Mouse (Mus musculus): Measurements from ENCODE around the gene Cdc34. TPM values are rescaled to one million over a fixed set of nuclear protein-coding genes. Genes with fewer than 3 reads are reported as not detected.

Cdc34 gene
- total and polyA plus RNA-seq, 2 experiments from 2014 or later, result 72.5 to 99.4 TPM

- Histone ChIP-seq H3K27ac (ENCODE audit: low read depth, low read length) (no peak overlapping the region), H3K9ac (replicated peaks; ENCODE audit: low read length, poor library complexity, severe bottlenecking) (no peak overlapping the region), H3K27me3 (ENCODE audit: insufficient read depth, low read length) (no peaks in the 10 kb centered on the region), H3K36me3 (ENCODE audit: insufficient read depth, low read length) (no peaks in the 10 kb centered on the region), H3K4me1 (ENCODE audit: insufficient read depth, low read length) (peaks cover 7% of the 10 kb centered on the region; the same call in 1 of the 2 replicates), H3K4me2 (ENCODE audit: low read depth, low read length, poor library complexity, severe bottlenecking) (no peak overlapping the region), H3K4me3 (ENCODE audit: low read depth, low read length) (no peak overlapping the region), H3K9me3 (ENCODE audit: low read length) (no peaks in the 10 kb centered on the region)
- TF ChIP-seq CTCF (IDR thresholded peaks at IDR 0.05), result peak; percentile 63
- ATAC-seq (ENCODE audit: low FRiP score) (no peak), DNase-seq (ENCODE audit: low spot score) (no peak)
- WGBS, result 72% methylated on average over 2 of the region's 2 CpGs
These were observed 21.7 kb upstream of the Cdc34 start for GRCm38 (mm10) chr10:79660298-79660697.

GRCm38 (mm10) chr10:79661861-79662260 is 20.1 kb upstream of the Cdc34 start:
- Histone ChIP-seq H3K36me3 (ENCODE audit: insufficient read depth, low read length) (no peaks in the 10 kb centered on the region), H3K9me3 (ENCODE audit: low read length) (no peaks in the 10 kb centered on the region), H3K27ac (ENCODE audit: low read depth, low read length) (no peak overlapping the region), H3K4me3 (ENCODE audit: low read depth, low read length) (no peak overlapping the region), H3K9ac (replicated peaks; ENCODE audit: low read length, poor library complexity, severe bottlenecking) (no peak overlapping the region), H3K27me3 (ENCODE audit: insufficient read depth, low read length) (no peaks in the 10 kb centered on the region), H3K4me1 (ENCODE audit: insufficient read depth, low read length) (no peaks in the 10 kb centered on the region), H3K4me2 (ENCODE audit: low read depth, low read length, poor library complexity, severe bottlenecking) (no peak overlapping the region)
- ATAC-seq (ENCODE audit: low FRiP score) (no peak), DNase-seq (ENCODE audit: low spot score) (no peak)
- WGBS, result 69% methylated on average over 3 of the region's 3 CpGs
- TF ChIP-seq CTCF (IDR thresholded peaks at IDR 0.05), result no peak

GRCm38 (mm10) chr10:79664131-79664665 is 17.8 kb upstream of the Cdc34 start, which contains the start of gene Madcam1:
Gene Madcam1 (plus strand): TSS chr10:79664559.
- ATAC-seq (ENCODE audit: low FRiP score) (no peak), DNase-seq (ENCODE audit: low spot score) (peak; percentile 72)
- H3K4me1 ChIP-seq (ENCODE audit: insufficient read depth, low read length), result peaks cover 6% of the 10 kb centered on the region; the same call in 1 of the 2 replicates
- peak; percentile 95 for TF ChIP-seq CTCF (IDR thresholded peaks at IDR 0.05)
- H3K27ac ChIP-seq (ENCODE audit: low read depth, low read length), result no peak within 1 kb of the TSS
- peak within 1 kb of the TSS; percentile 10; the same call in 1 of the 2 replicates for H3K4me2 ChIP-seq (ENCODE audit: low read depth, low read length, poor library complexity, severe bottlenecking)
- 8% methylated on average over 13 of the region's 13 CpGs for WGBS
- H3K9me3 ChIP-seq (ENCODE audit: low read length), result no peaks in the 10 kb centered on the region
- H3K9ac ChIP-seq (replicated peaks; ENCODE audit: low read length, poor library complexity, severe bottlenecking), result no peak within 1 kb of the TSS
- no peaks in the 10 kb centered on the region for H3K27me3 ChIP-seq (ENCODE audit: insufficient read depth, low read length)
- no peaks in the 10 kb centered on the region for H3K36me3 ChIP-seq (ENCODE audit: insufficient read depth, low read length)
- no peak within 1 kb of the TSS for H3K4me3 ChIP-seq (ENCODE audit: low read depth, low read length)

- no peak for ATAC-seq (ENCODE audit: low FRiP score)
- no peak for DNase-seq (ENCODE audit: low spot score)
- Histone ChIP-seq H3K9ac (replicated peaks; ENCODE audit: low read length, poor library complexity, severe bottlenecking) (no peak overlapping the region), H3K9me3 (ENCODE audit: low read length) (no peaks in the 10 kb centered on the region), H3K27ac (ENCODE audit: low read depth, low read length) (no peak overlapping the region), H3K4me3 (ENCODE audit: low read depth, low read length) (no peak overlapping the region), H3K27me3 (ENCODE audit: insufficient read depth, low read length) (no peaks in the 10 kb centered on the region), H3K4me1 (ENCODE audit: insufficient read depth, low read length) (peaks cover 6% of the 10 kb centered on the region; the same call in 1 of the 2 replicates), H3K4me2 (ENCODE audit: low read depth, low read length, poor library complexity, severe bottlenecking) (no peak overlapping the region), H3K36me3 (ENCODE audit: insufficient read depth, low read length) (no peaks in the 10 kb centered on the region)
- 82% methylated on average over 8 of the region's 8 CpGs for WGBS
- TF ChIP-seq CTCF (IDR thresholded peaks at IDR 0.05), result no peak
These were observed 16.9 kb upstream of the Cdc34 start for GRCm38 (mm10) chr10:79665051-79665450.

GRCm38 (mm10) chr10:79666493-79666892 is 15.5 kb upstream of the Cdc34 start:
- Histone ChIP-seq H3K9me3 (ENCODE audit: low read length) (no peaks in the 10 kb centered on the region), H3K4me3 (ENCODE audit: low read depth, low read length) (no peak overlapping the region), H3K4me1 (ENCODE audit: insufficient read depth, low read length) (peaks cover 14% of the 10 kb centered on the region), H3K4me2 (ENCODE audit: low read depth, low read length, poor library complexity, severe bottlenecking) (no peak overlapping the region), H3K27me3 (ENCODE audit: insufficient read depth, low read length) (no peaks in the 10 kb centered on the region), H3K36me3 (ENCODE audit: insufficient read depth, low read length) (no peaks in the 10 kb centered on the region), H3K27ac (ENCODE audit: low read depth, low read length) (no peak overlapping the region), H3K9ac (replicated peaks; ENCODE audit: low read length, poor library complexity, severe bottlenecking) (no peak overlapping the region)
- DNase-seq (ENCODE audit: low spot score), result no peak
- WGBS, result 66% methylated on average over 9 of the region's 9 CpGs
- ATAC-seq (ENCODE audit: low FRiP score), result no peak
- no peak for TF ChIP-seq CTCF (IDR thresholded peaks at IDR 0.05)

GRCm38 (mm10) chr10:79668076-79668475 is 13.9 kb upstream of the Cdc34 start:
- H3K9me3 ChIP-seq (ENCODE audit: low read length), result no peaks in the 10 kb centered on the region
- peaks cover 14% of the 10 kb centered on the region for H3K4me1 ChIP-seq (ENCODE audit: insufficient read depth, low read length)
- DNase-seq (ENCODE audit: low spot score) (no peak), ATAC-seq (ENCODE audit: low FRiP score) (no peak)
- H3K27ac ChIP-seq (ENCODE audit: low read depth, low read length), result peak overlapping the region; percentile 99
- peak overlapping the region; percentile 95; the same call in 1 of the 2 replicates for H3K4me3 ChIP-seq (ENCODE audit: low read depth, low read length)
- peak overlapping the region; percentile 24; the same call in 1 of the 2 replicates for H3K9ac ChIP-seq (replicated peaks; ENCODE audit: low read length, poor library complexity, severe bottlenecking)
- no peaks in the 10 kb centered on the region for H3K36me3 ChIP-seq (ENCODE audit: insufficient read depth, low read length)
- TF ChIP-seq CTCF (IDR thresholded peaks at IDR 0.05), result no peak
- H3K27me3 ChIP-seq (ENCODE audit: insufficient read depth, low read length), result no peaks in the 10 kb centered on the region
- H3K4me2 ChIP-seq (ENCODE audit: low read depth, low read length, poor library complexity, severe bottlenecking), result peak overlapping the region; percentile 92
- 82% methylated on average over 5 of the region's 5 CpGs for WGBS

Data from midbrain, postnatal 0 days (tissue).